In the genomic region with DNA sequence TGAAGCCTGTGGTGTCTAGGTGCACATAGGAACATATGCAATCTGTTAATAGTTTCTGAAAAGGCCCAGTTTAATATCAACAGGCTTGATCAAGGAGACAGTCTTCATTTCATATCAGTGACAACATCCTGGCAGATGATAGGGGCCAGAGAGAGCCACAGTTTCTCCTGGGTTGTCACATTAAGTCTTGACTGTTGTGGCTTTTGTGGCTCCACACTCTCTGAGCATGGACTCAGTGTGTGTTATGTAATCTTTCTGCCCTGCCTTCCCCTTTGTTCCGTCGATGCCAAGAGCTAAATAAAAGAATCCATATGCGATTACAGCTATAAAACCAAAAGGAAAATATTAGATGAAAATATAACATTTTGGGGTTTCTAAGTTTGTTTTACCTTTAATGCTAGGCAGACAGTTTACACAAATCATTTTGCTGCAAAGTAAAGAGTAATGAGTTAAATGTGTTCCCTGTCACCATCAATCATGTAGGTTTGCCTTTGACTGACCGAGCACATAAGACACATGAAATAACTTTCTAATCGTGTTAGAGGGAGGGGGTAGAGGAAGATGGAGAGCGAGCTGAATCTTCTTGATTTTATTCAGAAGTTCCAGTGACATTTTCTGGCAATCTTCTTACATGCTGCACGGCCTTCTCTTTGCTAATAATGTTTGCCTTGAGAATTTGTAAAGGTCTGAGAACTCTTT, we compare ENCODE assay signal across 22 mouse cellular contexts.
"Had no signal": no experiment of that assay in that cellular context is flagged by ENCODE, and none has a peak within 500 bp of the region (broad histone marks: within the 10 kb centered on the region; RNA-seq: fewer than 3 reads in every experiment).

No protein-coding gene starts in this region.

- H3K36me3 ChIP-seq: limb, embryonic 12.5 days; limb, embryonic 15.5 days; midbrain, embryonic 10.5 days; midbrain, embryonic 13.5 days; neural tube, embryonic 13.5 days; stomach, embryonic 15.5 days had no signal

- H3K9ac ChIP-seq: limb, embryonic 12.5 days; limb, embryonic 15.5 days; liver, embryonic 14.5 days; liver, postnatal 0 days; lung, embryonic 14.5 days; midbrain, embryonic 13.5 days; neural tube, embryonic 13.5 days; stomach, embryonic 15.5 days had no signal

- H3K4me3 ChIP-seq: limb, embryonic 12.5 days; limb, embryonic 15.5 days; megakaryocyte, embryonic 14.5 days; midbrain, embryonic 10.5 days; midbrain, embryonic 13.5 days; myocyte; neural tube, embryonic 13.5 days; stomach, embryonic 15.5 days had no signal

- H3K9me3 ChIP-seq: limb, embryonic 12.5 days; limb, embryonic 15.5 days; megakaryocyte, embryonic 14.5 days; midbrain, embryonic 10.5 days; midbrain, embryonic 13.5 days; neural tube, embryonic 13.5 days; stomach, embryonic 15.5 days had no signal

- H3K27me3 ChIP-seq: limb, embryonic 12.5 days; limb, embryonic 15.5 days; megakaryocyte, embryonic 14.5 days; midbrain, embryonic 13.5 days; neural tube, embryonic 13.5 days; stomach, embryonic 15.5 days had no signal

- H3K27ac ChIP-seq: kidney, postnatal 0 days; limb, embryonic 12.5 days; limb, embryonic 15.5 days; liver, embryonic 14.5 days; macrophage; midbrain, embryonic 10.5 days; midbrain, embryonic 13.5 days; neural tube, embryonic 13.5 days; stomach, embryonic 15.5 days had no signal

- H3K4me2 ChIP-seq: limb, embryonic 12.5 days; limb, embryonic 15.5 days; liver, embryonic 11.5 days; lung, embryonic 14.5 days; midbrain, embryonic 13.5 days; neural tube, embryonic 13.5 days; stomach, embryonic 15.5 days had no signal

- H3K4me1 ChIP-seq: limb, embryonic 12.5 days; limb, embryonic 15.5 days; megakaryocyte, embryonic 14.5 days; midbrain, embryonic 10.5 days; midbrain, embryonic 13.5 days; neural tube, embryonic 13.5 days; stomach, embryonic 15.5 days had no signal

- ATAC-seq: liver, postnatal 0 days; lung, postnatal 0 days; midbrain, embryonic 13.5 days; midbrain, embryonic 16.5 days had no signal

- DNase-seq: kidney, postnatal 25 days; left cerebral cortex, postnatal 4 days; liver, postnatal 0 days; retina, postnatal 1 day; right cerebral cortex, postnatal 25 days; spleen, adult 18-20 months; thymus, postnatal 36 days had no signal
